Mouse (Mus musculus) kidney, embryonic 16.5 days (tissue): Measurements from ENCODE around the gene Kcnq1. TPM values are rescaled to one million over a fixed set of nuclear protein-coding genes. Genes with fewer than 3 reads are reported as not detected.
A peak's percentile ranks its signal among the peaks of the same experiment; 100 is the strongest.

Source experiments
- ATAC-seq: fragments of 200-750 bp; cut with Nextera tagmentation; 2 replicates; pipeline ENCODE4 v1.8.0; 2017; ENCODE audit warnings: moderate TSS enrichment; ENCODE audit not compliant: low FRiP score, low TSS enrichment
- H3K27ac ChIP-seq: fragments of 300-500 bp; sonication (generic); 2 replicates; pipeline ENCODE4 v1.5.1; 2014; ENCODE audit warnings: low read length
- H3K27me3 ChIP-seq: fragments of 300-500 bp; sonication (generic); 2 replicates; pipeline ENCODE4 v1.6.1; 2014; ENCODE audit warnings: low read length, control low read depth, mixed read lengths; ENCODE audit not compliant: insufficient read depth
- H3K36me3 ChIP-seq: fragments of 300-500 bp; sonication (generic); 2 replicates; pipeline ENCODE4 v1.6.1; 2014; ENCODE audit warnings: low read length, control low read depth, mixed read lengths; ENCODE audit not compliant: insufficient read depth
- H3K4me1 ChIP-seq: fragments of 300-500 bp; sonication (generic); 2 replicates; pipeline ENCODE4 v1.6.1; 2014; ENCODE audit warnings: low read length, control low read depth, mixed read lengths; ENCODE audit not compliant: insufficient read depth
- H3K4me2 ChIP-seq: fragments of 300-500 bp; sonication (generic); replicated peaks from 2 replicates; pipeline ENCODE4 v1.6.1; 2014; ENCODE audit warnings: low read depth, low read length
- H3K4me3 ChIP-seq: fragments of 300-500 bp; sonication (generic); 2 replicates; pipeline ENCODE4 v1.5.1; 2014; ENCODE audit warnings: mild to moderate bottlenecking, low read length
- H3K9ac ChIP-seq: fragments of 300-500 bp; sonication (generic); replicated peaks from 2 replicates; pipeline ENCODE4 v1.6.1; 2014; ENCODE audit warnings: low read length
- H3K9me3 ChIP-seq: fragments of 300-500 bp; sonication (generic); 2 replicates; pipeline ENCODE4 v1.6.1; 2016; ENCODE audit warnings: low read length, control low read depth
- WGBS: fragments of 180-500 bp; shearing (Covaris S2); extraction: QIAGEN DNeasy Blood & Tissue Kit; methylation state at CpG from one replicate; pipeline ENCODE4 v1.1.7; 2014; 5-methylcytosine and 5-hydroxymethylcytosine counted together
- polyA plus RNA-seq: library from polyadenylated mRNA; unstranded; fragments of >200 nt; fragmentation: Nextera tagmentation; extraction: Ambion mirVana; gene quantifications from 2 replicates; pipeline ENCODE4 v1.2.1, GENCODE M21; 2015

The Kcnq1 gene
- polyA plus RNA-seq, 1 experiment from 2014 or later = 9.8 TPM

DNA sequence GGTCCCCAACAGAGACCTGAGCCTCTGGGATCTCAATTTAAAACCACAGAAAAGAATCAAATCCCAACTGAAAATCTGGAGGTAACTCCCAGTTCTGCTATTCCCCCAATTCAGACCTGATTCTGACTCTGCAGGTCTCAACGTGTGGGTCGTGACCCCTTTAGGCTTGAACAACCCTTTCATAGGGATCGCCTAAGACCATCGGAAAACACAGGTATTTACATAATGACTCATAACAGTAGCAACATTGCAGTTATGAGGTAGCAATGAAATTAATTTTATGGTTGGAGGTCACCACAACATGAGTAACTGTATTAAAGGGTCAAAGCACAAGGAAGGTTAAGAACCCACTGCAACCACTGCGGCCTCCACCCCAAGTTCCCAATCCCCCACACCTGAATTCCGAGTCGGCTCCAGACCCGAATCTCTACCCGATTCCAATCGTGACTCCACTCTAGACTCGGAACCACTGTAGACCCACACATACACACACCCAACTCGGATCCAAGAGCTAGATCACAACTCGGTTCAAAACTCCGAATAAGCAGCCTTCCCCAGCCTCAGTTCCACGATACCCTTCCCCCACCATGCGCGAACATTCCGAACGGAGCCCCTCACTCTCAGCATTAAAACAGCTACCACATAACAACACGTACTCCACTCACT is 188.7 kb downstream of the Kcnq1 start:
- H3K36me3 ChIP-seq = 0 out of 2 replicates have a peak, but pooled peaks cover 4% of the 10 kb centered on the region
- peaks cover 21% of the 10 kb centered on the region for H3K9me3 ChIP-seq
- no peak for ATAC-seq
- H3K27me3 ChIP-seq = no peaks in the 10 kb centered on the region
- H3K27ac ChIP-seq = peak overlapping the region; percentile 79; the same call in 1 of the 2 replicates
- WGBS = 49% methylated on average over 20 of the region's 20 CpGs
- H3K4me3 ChIP-seq = peak overlapping the region; percentile 62
- peak overlapping the region; percentile 55 for H3K4me2 ChIP-seq
- H3K9ac ChIP-seq = peak overlapping the region; percentile 65
- peaks cover 15% of the 10 kb centered on the region; the same call in 1 of the 2 replicates for H3K4me1 ChIP-seq

DNA sequence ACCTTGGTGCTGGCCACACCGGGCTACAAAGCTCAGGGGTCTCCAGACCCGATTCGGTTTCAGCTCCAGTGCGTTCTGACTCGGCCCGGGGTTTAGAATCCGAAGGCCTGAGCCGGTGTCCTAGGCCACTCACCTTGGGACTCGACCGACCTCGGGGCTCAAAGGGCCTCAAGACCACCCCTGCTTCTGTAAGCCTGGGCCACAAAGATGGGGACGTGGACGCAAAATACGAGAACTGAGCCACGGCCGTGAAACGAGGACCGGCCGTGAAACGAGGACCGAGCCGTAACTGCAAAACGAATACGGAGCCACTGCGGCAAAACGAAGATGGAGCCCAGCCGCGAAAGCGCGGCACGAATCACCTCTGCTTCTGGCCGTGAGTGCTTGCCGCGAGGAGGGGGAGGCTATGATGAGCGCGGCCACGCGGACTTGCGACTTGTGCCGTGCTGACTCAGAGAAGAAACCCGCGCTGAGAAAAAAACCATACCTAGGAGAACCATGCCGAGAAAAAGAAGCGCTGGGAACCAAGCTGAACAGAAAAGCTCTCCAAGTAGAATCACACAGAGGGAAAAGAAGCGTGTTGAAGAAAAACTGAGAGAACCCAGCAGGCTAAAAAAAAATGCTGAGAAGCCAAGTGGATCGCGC is 189.3 kb downstream of the Kcnq1 start:
- peaks cover 21% of the 10 kb centered on the region for H3K9me3 ChIP-seq
- H3K27ac ChIP-seq = peak overlapping the region; percentile 79
- no peak for ATAC-seq
- H3K27me3 ChIP-seq = no peaks in the 10 kb centered on the region
- peak overlapping the region; percentile 55 for H3K4me2 ChIP-seq
- H3K36me3 ChIP-seq = 0 out of 2 replicates have a peak, but pooled peaks cover 4% of the 10 kb centered on the region
- 48% methylated on average over 47 of the region's 47 CpGs for WGBS
- peaks cover 21% of the 10 kb centered on the region for H3K4me1 ChIP-seq
- H3K9ac ChIP-seq = peak overlapping the region; percentile 65
- H3K4me3 ChIP-seq = peak overlapping the region; percentile 62

DNA sequence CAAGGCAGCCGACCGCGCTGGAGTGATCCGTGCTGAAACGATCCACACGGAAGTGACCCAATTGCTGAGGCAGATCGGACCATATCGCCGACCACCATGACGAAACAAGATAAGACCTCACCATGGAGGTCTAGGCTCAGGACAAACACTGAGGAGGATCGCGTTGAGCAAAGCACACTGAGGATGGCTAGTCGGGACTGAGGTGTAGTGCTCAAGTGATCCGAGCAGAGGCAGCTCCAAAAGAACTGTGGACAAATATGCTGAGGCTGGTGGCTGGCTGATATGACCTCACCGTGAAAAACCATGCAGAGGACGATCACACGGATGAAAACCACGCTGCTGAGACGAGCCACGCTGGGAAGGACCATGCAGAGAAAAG is 189.8 kb downstream of the Kcnq1 start:
- H3K4me1 ChIP-seq = peaks cover 19% of the 10 kb centered on the region
- no peaks in the 10 kb centered on the region for H3K27me3 ChIP-seq
- 52% methylated on average over 20 of the region's 20 CpGs for whole genome bisulfite sequencing
- H3K4me3 ChIP-seq = peak overlapping the region; percentile 62
- peak overlapping the region; percentile 55 for H3K4me2 ChIP-seq
- peak overlapping the region; percentile 79 for H3K27ac ChIP-seq
- 0 out of 2 replicates have a peak, but pooled peaks cover 4% of the 10 kb centered on the region for H3K36me3 ChIP-seq
- H3K9ac ChIP-seq = peak overlapping the region; percentile 65
- no peak; the same call in 1 of the 2 replicates for ATAC-seq
- H3K9me3 ChIP-seq = peaks cover 21% of the 10 kb centered on the region

DNA sequence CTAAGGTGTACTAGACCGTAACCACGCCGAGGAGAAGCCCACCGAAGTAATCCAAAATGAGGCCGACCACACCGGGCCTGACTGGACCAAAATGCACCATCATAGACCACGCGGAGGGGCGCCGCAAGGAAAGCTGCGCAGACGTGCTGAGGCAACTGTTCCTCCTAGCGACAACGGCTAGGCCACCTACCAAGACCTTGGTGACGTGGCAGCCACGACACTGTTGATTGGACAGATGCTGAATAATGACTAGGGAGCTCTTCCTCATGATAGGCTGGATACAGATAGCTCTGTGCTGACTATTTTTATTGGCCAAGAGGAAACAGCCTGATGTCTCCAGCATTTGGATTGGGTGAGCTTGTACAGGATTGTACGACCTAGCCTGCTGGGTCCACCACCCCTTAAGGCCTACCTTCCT is 190.2 kb downstream of the Kcnq1 start:
- H3K27ac ChIP-seq = peak overlapping the region; percentile 79
- peak overlapping the region; percentile 62 for H3K4me3 ChIP-seq
- peaks cover 16% of the 10 kb centered on the region for H3K4me1 ChIP-seq
- 0 out of 2 replicates have a peak, but pooled peaks cover 4% of the 10 kb centered on the region for H3K36me3 ChIP-seq
- H3K27me3 ChIP-seq = no peaks in the 10 kb centered on the region
- ATAC-seq = peak; percentile 96
- H3K9me3 ChIP-seq = peaks cover 21% of the 10 kb centered on the region
- H3K4me2 ChIP-seq = peak overlapping the region; percentile 55
- peak overlapping the region; percentile 65 for H3K9ac ChIP-seq
- WGBS = 52% methylated on average over 17 of the region's 17 CpGs

DNA sequence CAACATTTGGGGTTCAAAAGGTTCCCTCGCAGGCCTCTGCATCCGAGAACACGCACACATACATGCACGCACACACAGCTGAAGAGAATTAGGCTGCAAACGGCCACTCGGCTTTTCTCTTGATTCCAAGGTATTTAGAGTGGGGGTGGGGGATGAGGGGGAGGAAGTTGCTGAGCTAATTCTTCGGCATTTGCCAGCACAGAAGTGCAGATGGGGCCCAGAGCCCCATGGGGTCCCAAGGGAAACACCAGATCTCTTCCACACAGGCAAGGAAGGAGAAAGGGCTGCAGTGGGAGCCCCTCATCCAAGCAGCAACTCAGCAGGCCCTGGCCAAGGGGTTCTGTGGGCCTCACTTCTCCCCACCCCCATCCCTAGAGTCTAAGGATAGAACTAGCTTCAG is 193.9 kb downstream of the Kcnq1 start:
- no peak for ATAC-seq
- WGBS = 47% methylated on average over 7 of the region's 7 CpGs
- 0 out of 2 replicates have a peak, but pooled peaks cover 4% of the 10 kb centered on the region for H3K36me3 ChIP-seq

DNA sequence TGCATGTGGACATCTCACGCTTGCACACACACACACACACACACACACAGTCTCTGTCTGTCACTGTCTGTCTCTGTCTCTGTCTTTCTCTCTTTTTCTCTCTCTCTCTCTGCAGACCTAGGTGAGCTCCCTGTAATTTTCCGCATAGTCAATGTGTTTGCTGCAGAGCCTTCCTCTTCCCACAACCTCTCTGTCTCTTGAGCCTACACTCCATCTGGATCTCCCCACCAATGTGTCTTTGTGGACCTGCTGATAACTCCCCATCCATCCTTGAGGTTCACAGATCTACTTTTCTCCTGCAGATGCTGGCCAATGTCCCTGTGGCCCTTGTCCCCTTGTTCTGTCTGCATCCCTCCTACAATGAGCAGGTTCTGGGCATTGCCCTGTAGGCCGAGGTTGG is 194.5 kb downstream of the Kcnq1 start:
- Histone ChIP-seq H3K27me3 (no peaks in the 10 kb centered on the region), H3K4me2 (no peak overlapping the region), H3K9me3 (peaks cover 12% of the 10 kb centered on the region), H3K4me1 (peaks cover 16% of the 10 kb centered on the region), H3K9ac (no peak overlapping the region), H3K4me3 (no peak overlapping the region), H3K27ac (no peak overlapping the region), H3K36me3 (0 out of 2 replicates have a peak, but pooled peaks cover 2% of the 10 kb centered on the region)
- no peak for ATAC-seq
- WGBS = 87% methylated on average over 3 of the region's 3 CpGs

More for the DNA sequence above, 193.9 kb downstream of the Kcnq1 start:
- Histone ChIP-seq H3K4me3 (no peak overlapping the region), H3K4me1 (peaks cover 15% of the 10 kb centered on the region), H3K9me3 (peaks cover 19% of the 10 kb centered on the region), H3K27ac (no peak overlapping the region), H3K4me2 (no peak overlapping the region), H3K27me3 (no peaks in the 10 kb centered on the region), H3K9ac (no peak overlapping the region)

DNA sequence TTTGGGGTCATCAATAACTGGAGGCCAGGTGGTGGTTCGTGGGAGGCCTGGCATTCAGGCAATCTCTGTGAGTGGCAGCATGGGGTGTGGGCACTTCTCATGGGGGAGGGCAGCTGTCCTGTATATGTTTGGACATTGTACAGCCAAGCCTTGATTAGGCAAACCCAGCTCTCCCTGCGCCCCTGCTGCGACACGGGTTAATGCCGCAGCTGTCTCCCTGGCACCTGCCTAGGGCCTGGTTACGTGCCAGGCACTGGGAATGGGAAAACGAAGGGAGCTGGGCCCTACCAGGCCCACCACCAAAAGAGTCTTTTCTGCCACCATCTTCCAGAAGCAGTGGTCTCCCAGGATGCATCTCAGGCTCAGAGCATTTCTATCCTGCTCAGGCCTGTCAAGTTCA is 196.0 kb downstream of the Kcnq1 start:
- Histone ChIP-seq H3K36me3 (no peaks in the 10 kb centered on the region), H3K4me2 (no peak overlapping the region), H3K9me3 (no peaks in the 10 kb centered on the region), H3K9ac (no peak overlapping the region), H3K27ac (no peak overlapping the region), H3K27me3 (no peaks in the 10 kb centered on the region), H3K4me3 (no peak overlapping the region), H3K4me1 (peaks cover 20% of the 10 kb centered on the region)
- 93% methylated on average over 7 of the region's 7 CpGs for WGBS
- no peak for ATAC-seq

DNA sequence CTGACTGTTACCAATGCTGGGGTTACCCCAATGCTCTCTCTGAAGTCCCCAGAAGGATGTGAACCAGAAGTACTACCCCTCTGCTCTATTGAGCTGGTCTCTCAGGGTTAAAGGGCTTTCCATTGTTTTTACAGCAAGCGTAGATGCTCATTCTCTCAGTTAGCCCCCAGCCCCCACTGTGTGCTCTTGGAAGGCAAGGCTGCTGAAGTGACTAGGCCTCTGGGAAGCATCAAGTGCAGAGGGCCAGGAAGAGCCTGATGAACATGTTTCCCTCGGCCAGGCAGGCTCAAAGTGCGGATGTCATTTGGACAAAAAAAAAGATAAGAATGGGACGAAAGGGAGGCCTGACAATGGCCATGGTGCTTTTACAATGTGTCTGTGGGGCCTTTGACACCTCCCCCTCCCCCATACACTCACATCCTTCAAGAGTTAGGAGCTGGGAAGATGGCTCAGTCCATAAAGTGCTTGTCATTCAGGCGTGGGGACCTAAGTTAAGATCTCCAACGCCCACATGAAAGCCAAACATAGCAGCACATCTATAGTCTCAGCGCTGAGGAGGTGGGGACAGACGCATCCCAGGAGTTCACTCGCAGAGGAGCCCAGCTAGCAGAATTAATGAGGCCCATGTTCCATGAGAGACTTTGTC is 196.6 kb downstream of the Kcnq1 start:
- Histone ChIP-seq H3K36me3 (no peaks in the 10 kb centered on the region), H3K4me1 (peaks cover 20% of the 10 kb centered on the region), H3K27ac (no peak overlapping the region), H3K27me3 (no peaks in the 10 kb centered on the region), H3K4me2 (no peak overlapping the region), H3K9ac (no peak overlapping the region), H3K4me3 (no peak overlapping the region), H3K9me3 (no peaks in the 10 kb centered on the region)
- WGBS = 31% methylated on average over 9 of the region's 9 CpGs
- ATAC-seq = no peak

DNA sequence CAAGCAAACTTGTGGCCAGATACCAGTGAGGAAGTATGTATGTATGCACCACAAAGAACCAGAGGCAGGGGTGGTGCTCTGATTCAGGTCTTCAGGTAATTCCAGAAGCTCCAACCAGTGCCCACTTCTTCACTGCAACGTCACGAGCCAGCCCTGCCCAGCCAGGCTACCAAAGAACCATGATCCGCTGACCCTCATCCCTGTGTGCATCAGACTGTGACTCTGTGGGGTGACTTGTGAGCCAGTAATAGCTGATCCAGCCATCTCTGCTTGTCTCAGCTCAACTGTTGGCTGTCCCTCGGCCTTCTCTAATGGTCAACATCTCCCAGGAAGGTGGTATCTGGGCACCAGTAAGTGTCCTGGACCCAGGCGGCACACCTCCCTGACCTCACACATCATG is 197.4 kb downstream of the Kcnq1 start:
- 75% methylated on average over 5 of the region's 5 CpGs for WGBS

More for the DNA sequence above, 197.4 kb downstream of the Kcnq1 start:
- Histone ChIP-seq H3K4me2 (no peak overlapping the region), H3K9ac (no peak overlapping the region), H3K4me3 (no peak overlapping the region), H3K9me3 (no peaks in the 10 kb centered on the region), H3K4me1 (peaks cover 20% of the 10 kb centered on the region), H3K36me3 (no peaks in the 10 kb centered on the region), H3K27me3 (no peaks in the 10 kb centered on the region), H3K27ac (no peak overlapping the region)
- no peak for ATAC-seq
